Mouse (Mus musculus) heart, adult 2 months (tissue): ENCODE measurements around the gene Ren1.

Source experiments
- CTCF ChIP-seq: fragments of 200-600 bp; IDR thresholded peaks from 2 replicates; pipeline ENCODE4 v1.8.1; 2022; ENCODE audit warnings: antibody characterized with exemption, mild to moderate bottlenecking, moderate library complexity
- POLR2A ChIP-seq: fragments of 200-500 bp; IDR thresholded peaks from 2 replicates; pipeline ENCODE4 v1.6.1; 2011; ENCODE audit warnings: mild to moderate bottlenecking, low read depth, low read length, control low read depth; ENCODE audit not compliant: insufficient read depth

DNA sequence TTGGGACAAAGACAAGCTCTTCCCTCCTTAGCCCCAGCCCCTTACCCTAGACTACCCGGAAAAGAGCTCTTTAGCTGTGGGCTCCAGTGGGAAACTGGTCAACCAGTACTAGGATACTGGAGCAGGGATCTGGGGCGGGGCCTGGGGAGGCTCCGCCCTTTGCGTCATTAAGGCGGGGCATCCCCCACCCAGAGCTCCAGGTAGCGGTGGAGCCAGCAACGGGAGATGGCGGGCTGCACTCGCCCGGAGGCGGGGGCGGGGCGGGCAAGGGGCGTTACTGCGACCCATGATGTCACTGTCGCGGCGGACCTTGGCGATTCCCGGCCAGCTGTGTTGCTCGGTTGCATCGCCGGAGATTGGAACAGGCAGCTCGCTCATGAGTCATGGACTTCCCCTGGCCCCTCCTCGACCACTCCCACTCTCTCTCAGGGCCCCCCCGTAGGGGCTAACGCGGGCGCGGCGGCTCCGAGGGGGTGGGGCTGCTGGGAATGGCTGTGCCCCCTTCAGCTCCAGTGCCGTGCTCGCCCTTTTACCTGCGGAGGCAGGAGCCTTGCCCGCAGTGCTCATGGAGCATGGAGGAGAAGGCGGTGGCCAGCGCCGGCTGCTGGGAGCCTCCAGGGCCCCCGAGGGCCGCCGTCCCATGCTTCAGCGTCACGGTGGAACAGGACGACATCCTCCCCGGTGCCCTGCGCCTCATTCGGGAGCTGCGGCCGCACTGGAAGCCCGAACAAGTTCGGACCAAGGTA is 13.1 kb downstream of the Ren1 start, which contains the start of gene Etnk2:
- TF ChIP-seq CTCF (no peak), POLR2A (no peak)
